Mouse (Mus musculus) thymus, adult 2 months (tissue): ENCODE data around the gene Gpr155. TPM values are rescaled to one million over a fixed set of nuclear protein-coding genes. Genes with fewer than 3 reads are reported as not detected.

Source experiments
- DNase-seq: peaks from one replicate; pipeline ENCODE4 v3.0.0; 2021
- H3K27ac ChIP-seq: fragments of 200-500 bp; 2 replicates; pipeline ENCODE4 v1.5.1; 2012; ENCODE audit warnings: low read length, control low read depth; ENCODE audit not compliant: control insufficient read depth, insufficient read depth
- H3K27me3 ChIP-seq: fragments of 200-500 bp; 2 replicates; pipeline ENCODE4 v1.6.1; 2012; ENCODE audit warnings: mild to moderate bottlenecking, low read length, moderate library complexity, mixed read lengths; ENCODE audit not compliant: control insufficient read depth, insufficient read depth
- H3K36me3 ChIP-seq: fragments of 200-500 bp; 2 replicates; pipeline ENCODE4 v1.6.1; 2012; ENCODE audit warnings: mild to moderate bottlenecking, low read length, moderate library complexity; ENCODE audit not compliant: control insufficient read depth, insufficient read depth
- H3K4me1 ChIP-seq: fragments of 200-500 bp; replicated peaks from 2 replicates; pipeline ENCODE4 v1.6.1; 2012; ENCODE audit warnings: low read length; ENCODE audit not compliant: control insufficient read depth, insufficient read depth
- H3K4me3 ChIP-seq: fragments of 200-500 bp; 2 replicates; pipeline ENCODE4 v1.5.1; 2012; ENCODE audit warnings: mild to moderate bottlenecking, low read length, control low read depth, moderate library complexity; ENCODE audit not compliant: control insufficient read depth, insufficient read depth
- CTCF ChIP-seq: fragments of 200-500 bp; IDR thresholded peaks from 2 replicates; pipeline ENCODE4 v1.5.1; 2012; ENCODE audit warnings: mild to moderate bottlenecking, control low read depth, low read length, moderate library complexity, borderline replicate concordance; ENCODE audit not compliant: control insufficient read depth, poor library complexity, insufficient read depth; ENCODE audit errors: extremely low read depth
- POLR2A ChIP-seq: fragments of 200-500 bp; IDR thresholded peaks from 2 replicates; pipeline ENCODE4 v1.6.1; 2012; ENCODE audit warnings: mild to moderate bottlenecking, low read length, control low read depth, moderate library complexity; ENCODE audit not compliant: control insufficient read depth, poor library complexity, insufficient read depth; ENCODE audit errors: extremely low read depth
- WGBS: fragments of 180-500 bp; shearing (Covaris S2); methylation state at CpG from one replicate; pipeline ENCODE4 v1.1.7; 2018; 5-methylcytosine and 5-hydroxymethylcytosine counted together
- polyA plus RNA-seq: library from polyadenylated mRNA; depleted of rRNA; stranded (reverse); fragments of >200 nt; gene quantifications from 2 replicates; pipeline ENCODE4 v1.2.3, GENCODE M21; 2012

Gene Gpr155
- polyA plus RNA-seq, 1 experiment: 3.1 TPM

DNA sequence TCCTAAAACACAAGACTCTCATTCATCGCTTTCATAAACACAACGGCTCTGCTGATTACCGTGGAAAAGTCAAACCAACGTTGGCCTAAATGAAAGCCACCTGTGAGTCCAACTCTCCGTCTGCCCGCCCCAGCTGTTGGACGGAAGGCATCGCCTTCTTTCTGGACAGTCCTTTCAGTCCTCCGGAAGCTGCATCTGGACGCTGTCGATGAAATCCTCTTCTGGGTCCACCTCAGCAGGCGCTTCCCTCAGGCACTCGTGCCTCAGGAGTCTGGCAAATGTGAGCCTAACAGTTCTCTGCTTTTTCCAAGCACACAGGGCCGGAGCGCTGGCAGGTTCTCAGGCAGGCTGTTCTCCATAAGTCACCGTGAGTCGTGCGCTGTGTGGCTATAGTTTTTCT lies 29.4 kb downstream of the Gpr155 start:
- TF ChIP-seq CTCF: no peak
- no peak for TF ChIP-seq POLR2A
- 93% methylated on average over 18 of the region's 18 CpGs for WGBS
- DNase-seq: no peak
- no peaks in the 10 kb centered on the region for H3K4me1 ChIP-seq
- no peaks in the 10 kb centered on the region for H3K36me3 ChIP-seq
- H3K4me3 ChIP-seq: no peak overlapping the region
- H3K27ac ChIP-seq: no peak overlapping the region
- H3K27me3 ChIP-seq: no peaks in the 10 kb centered on the region

- Histone ChIP-seq H3K4me1 (no peaks in the 10 kb centered on the region), H3K4me3 (no peak overlapping the region), H3K36me3 (no peaks in the 10 kb centered on the region), H3K27me3 (no peaks in the 10 kb centered on the region), H3K27ac (no peak overlapping the region)
- TF ChIP-seq POLR2A (no peak), CTCF (no peak)
- WGBS: 89% methylated on average over 7 of the region's 7 CpGs
- no peak for DNase-seq
Measured at GRCm38 (mm10) chr2:73351927-73352374, 34.4 kb downstream of the Gpr155 start.

- Histone ChIP-seq H3K36me3 (no peaks in the 10 kb centered on the region), H3K27ac (no peak overlapping the region), H3K4me3 (no peak overlapping the region), H3K4me1 (no peaks in the 10 kb centered on the region), H3K27me3 (no peaks in the 10 kb centered on the region)
- no peak for DNase-seq
- 74% methylated on average over 5 of the region's 5 CpGs for WGBS
- no peak for TF ChIP-seq CTCF
- no peak for TF ChIP-seq POLR2A
Measured at GRCm38 (mm10) chr2:73351496-73351895, 34.9 kb downstream of the Gpr155 start.

GRCm38 (mm10) chr2:73348221-73348620 lies 38.2 kb downstream of the Gpr155 start:
- WGBS: 95% methylated on average over 6 of the region's 6 CpGs
- TF ChIP-seq CTCF (no peak), POLR2A (no peak)
- Histone ChIP-seq H3K36me3 (no peaks in the 10 kb centered on the region), H3K4me3 (no peak overlapping the region), H3K27me3 (no peaks in the 10 kb centered on the region), H3K4me1 (no peaks in the 10 kb centered on the region), H3K27ac (no peak overlapping the region)
- DNase-seq: no peak

GRCm38 (mm10) chr2:73347766-73348165 lies 38.6 kb downstream of the Gpr155 start:
- WGBS: 97% methylated on average over 9 of the region's 9 CpGs
- Histone ChIP-seq H3K4me3 (no peak overlapping the region), H3K27me3 (no peaks in the 10 kb centered on the region), H3K36me3 (no peaks in the 10 kb centered on the region), H3K27ac (no peak overlapping the region), H3K4me1 (no peaks in the 10 kb centered on the region)
- TF ChIP-seq POLR2A: no peak
- TF ChIP-seq CTCF: no peak
- DNase-seq: no peak

- no peak overlapping the region for H3K4me3 ChIP-seq
- H3K27me3 ChIP-seq: no peaks in the 10 kb centered on the region
- 90% methylated on average over 6 of the region's 6 CpGs for WGBS
- no peak overlapping the region for H3K27ac ChIP-seq
- DNase-seq: no peak
- H3K36me3 ChIP-seq: no peaks in the 10 kb centered on the region
- H3K4me1 ChIP-seq: no peaks in the 10 kb centered on the region
- TF ChIP-seq CTCF (no peak), POLR2A (no peak)
Measured at GRCm38 (mm10) chr2:73347136-73347535, 39.2 kb downstream of the Gpr155 start.

GRCm38 (mm10) chr2:73346345-73347086 lies 39.9 kb downstream of the Gpr155 start:
- 88% methylated on average over 13 of the region's 13 CpGs for WGBS

More at GRCm38 (mm10) chr2:73346345-73347086, 39.9 kb downstream of the Gpr155 start:
- Histone ChIP-seq H3K27me3 (no peaks in the 10 kb centered on the region), H3K4me1 (no peaks in the 10 kb centered on the region), H3K27ac (no peak overlapping the region), H3K36me3 (no peaks in the 10 kb centered on the region), H3K4me3 (no peak overlapping the region)
- no peak for DNase-seq
- TF ChIP-seq CTCF: no peak
- TF ChIP-seq POLR2A: no peak
